10 mouse cellular contexts compared by ENCODE assay signal in the genomic region with DNA sequence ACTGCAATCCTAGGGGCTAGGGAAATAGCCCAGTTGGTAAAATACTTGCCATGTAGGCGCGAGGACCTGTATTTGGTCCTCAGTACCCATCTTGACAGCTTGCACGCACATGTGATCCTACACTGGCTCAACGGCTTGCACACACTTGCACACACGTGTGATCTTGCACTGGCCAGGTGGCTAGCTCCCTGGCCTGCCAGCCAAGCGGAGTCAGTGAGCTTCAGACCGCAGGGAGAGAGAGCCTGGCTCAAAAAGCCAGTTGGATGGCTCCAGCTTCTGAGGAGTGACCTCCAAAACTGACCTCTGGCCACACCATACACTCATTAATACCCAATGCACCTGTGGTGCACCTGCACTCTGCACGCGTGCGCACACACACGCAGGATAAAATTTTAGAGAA. TPM values are rescaled to one million over a fixed set of nuclear protein-coding genes. Genes with fewer than 3 reads are reported as not detected.
DNase-seq lines count a peak whose midpoint lies in the region; ATAC-seq lines count a peak whose summit lies in the region.
"Had no signal": no experiment of that assay in that cellular context is flagged by ENCODE, and none has a peak within 500 bp of the region (broad histone marks: within the 10 kb centered on the region; RNA-seq: fewer than 3 reads in every experiment).

No protein-coding gene starts in this region.

- no peak for ATAC-seq in megakaryocyte, adult 5-6 weeks (ENCODE audit: poor library complexity, severe bottlenecking)
- no peak for ATAC-seq in limb, embryonic 13.5 days (ENCODE audit: low FRiP score, low read depth)
- ATAC-seq in stomach, embryonic 15.5 days (ENCODE audit: insufficient read depth, low FRiP score, low read depth): no peak
- ATAC-seq: CD4-positive, CD25-positive, alpha-beta regulatory T cell, adult 4 months had no signal

- H3K4me1 ChIP-seq in megakaryocyte, embryonic 14.5 days: peaks cover 87% of the 10 kb centered on the region
- peaks cover 18% of the 10 kb centered on the region for H3K4me1 ChIP-seq in limb, embryonic 13.5 days
- peaks cover 21% of the 10 kb centered on the region for H3K4me1 ChIP-seq in stomach, embryonic 15.5 days

- no peak overlapping the region for H3K9ac ChIP-seq in limb, embryonic 13.5 days
- no peak overlapping the region for H3K9ac ChIP-seq in stomach, embryonic 15.5 days

- peak overlapping the region; percentile 91 for H3K4me2 ChIP-seq in limb, embryonic 13.5 days (replicated peaks)
- peak overlapping the region; percentile 89 for H3K4me2 ChIP-seq in stomach, embryonic 15.5 days

- DNase-seq in heart, adult 11 months: peak; percentile 90
- no peak for DNase-seq in heart, adult 9 months (ENCODE audit: low spot score in 2 of 2)
- no peak for DNase-seq in adrenal gland, postnatal 14 days
- no peak for DNase-seq in embryo, embryonic 10 days (ENCODE audit: low spot score)
- DNase-seq: kidney, postnatal 14 days had no signal

- no peak overlapping the region for H3K27ac ChIP-seq in limb, embryonic 13.5 days
- no peak overlapping the region for H3K27ac ChIP-seq in stomach, embryonic 15.5 days

- peaks cover 2% of the 10 kb centered on the region for H3K27me3 ChIP-seq in megakaryocyte, embryonic 14.5 days (replicated peaks)
- H3K27me3 ChIP-seq in limb, embryonic 13.5 days: peaks cover 19% of the 10 kb centered on the region
- no peaks in the 10 kb centered on the region for H3K27me3 ChIP-seq in stomach, embryonic 15.5 days (replicated peaks)

- H3K4me3 ChIP-seq in megakaryocyte, embryonic 14.5 days (replicated peaks): peak overlapping the region; percentile 93
- H3K4me3 ChIP-seq in limb, embryonic 13.5 days: peak overlapping the region; percentile 80; the same call in 1 of the 2 replicates
- H3K4me3 ChIP-seq in stomach, embryonic 15.5 days (replicated peaks): peak overlapping the region; percentile 85

- peaks cover 33% of the 10 kb centered on the region for H3K36me3 ChIP-seq in megakaryocyte, embryonic 14.5 days (replicated peaks; ENCODE audit: low read length)
- no peaks in the 10 kb centered on the region for H3K36me3 ChIP-seq in limb, embryonic 13.5 days
- no peaks in the 10 kb centered on the region for H3K36me3 ChIP-seq in stomach, embryonic 15.5 days

- H3K9me3 ChIP-seq in megakaryocyte, embryonic 14.5 days: no peaks in the 10 kb centered on the region
- no peaks in the 10 kb centered on the region for H3K9me3 ChIP-seq in limb, embryonic 13.5 days
- no peaks in the 10 kb centered on the region for H3K9me3 ChIP-seq in stomach, embryonic 15.5 days

- 87% methylated on average over 11 of the region's 11 CpGs for WGBS in limb, embryonic 13.5 days
- WGBS in stomach, embryonic 15.5 days: 84% methylated on average over 11 of the region's 11 CpGs

RNA-seq across cellular contexts. Expression of a gene that starts 1.5 kb away (rescaled TPM):
- polyA plus RNA-seq in megakaryocyte, embryonic 14.5 days (2012; ENCODE audit: insufficient read depth, low replicate concordance): 254 and 485 TPM in 2 replicates
- 263 and 307 TPM in 2 replicates for total RNA-seq in megakaryocyte, adult 5-6 weeks (2015)
- 140 and 147 TPM in 2 replicates for total RNA-seq in megakaryocyte, adult 5-6 weeks (2017)
- 49.3 and 55.7 TPM in 2 replicates for polyA plus RNA-seq in limb, embryonic 13.5 days (2015; fragmentation: Nextera tagmentation; extraction: Ambion mirVana)
- 107 and 111 TPM in 2 replicates for polyA plus RNA-seq in stomach, embryonic 15.5 days (2015; fragmentation: Nextera tagmentation; extraction: Ambion mirVana)
- total RNA-seq in adrenal gland, postnatal 14 days (2021): 36.6 and 56.6 TPM in 2 replicates

RNA-seq across cellular contexts. Expression of a gene that starts 23.4 kb away (rescaled TPM):
- polyA plus RNA-seq in megakaryocyte, embryonic 14.5 days (2012; ENCODE audit: insufficient read depth, low replicate concordance): not detected in 2 replicates
- total RNA-seq in megakaryocyte, adult 5-6 weeks (2015): 1.1 and 2.8 TPM in 2 replicates
- 2.1 and 3.7 TPM in 2 replicates for total RNA-seq in megakaryocyte, adult 5-6 weeks (2017)
- 0.48 and 0.69 TPM in 2 replicates for polyA plus RNA-seq in limb, embryonic 13.5 days (2015; fragmentation: Nextera tagmentation; extraction: Ambion mirVana)
- 0.55 and 0.73 TPM in 2 replicates for polyA plus RNA-seq in stomach, embryonic 15.5 days (2015; fragmentation: Nextera tagmentation; extraction: Ambion mirVana)
- 1.3 and 9.1 TPM in 2 replicates for total RNA-seq in adrenal gland, postnatal 14 days (2021)

RNA-seq across cellular contexts. Expression of a gene that starts 55.5 kb away (rescaled TPM):
- polyA plus RNA-seq in megakaryocyte, embryonic 14.5 days (2012; ENCODE audit: insufficient read depth, low replicate concordance): 0.43 and 11.0 TPM in 2 replicates
- total RNA-seq in megakaryocyte, adult 5-6 weeks (2015): 82.1 and 88.8 TPM in 2 replicates
- 184 and 199 TPM in 2 replicates for total RNA-seq in megakaryocyte, adult 5-6 weeks (2017)
- polyA plus RNA-seq in limb, embryonic 13.5 days (2015; fragmentation: Nextera tagmentation; extraction: Ambion mirVana): 16.2 and 16.3 TPM in 2 replicates
- polyA plus RNA-seq in stomach, embryonic 15.5 days (2015; fragmentation: Nextera tagmentation; extraction: Ambion mirVana): 42.4 and 43.1 TPM in 2 replicates
- 22.1 and 35.0 TPM in 2 replicates for total RNA-seq in adrenal gland, postnatal 14 days (2021)
